Mouse (Mus musculus): ENCODE measurements around the gene Ap1m2.

Gene Ap1m2

GRCm38 (mm10) chr9:21312134-21312533 is at the start of gene Ap1m2:
Gene Ap1m2, minus strand, starts transcription at chr9:21312337.
- peak; percentile 62 for DNase-seq (ENCODE audit: low spot score)

- DNase-seq (ENCODE audit: low spot score): peak; percentile 61
These were observed 45.0 kb upstream of the Ap1m2 start for GRCm38 (mm10) chr9:21356981-21357718.

- no peak for DNase-seq (ENCODE audit: low spot score)
These were observed 42.7 kb upstream of the Ap1m2 start for GRCm38 (mm10) chr9:21354796-21355195.

GRCm38 (mm10) chr9:21353373-21353686 is 41.2 kb upstream of the Ap1m2 start:
- DNase-seq (ENCODE audit: low spot score): no peak

- DNase-seq (ENCODE audit: low spot score): no peak
These were observed 40.6 kb upstream of the Ap1m2 start for GRCm38 (mm10) chr9:21352463-21353372.

- no peak for DNase-seq (ENCODE audit: low spot score)
These were observed 39.7 kb upstream of the Ap1m2 start for GRCm38 (mm10) chr9:21351702-21352377.

GRCm38 (mm10) chr9:21351178-21351577 is 39.0 kb upstream of the Ap1m2 start:
- no peak for DNase-seq (ENCODE audit: low spot score)

GRCm38 (mm10) chr9:21348152-21348551 is 36.0 kb upstream of the Ap1m2 start:
- DNase-seq (ENCODE audit: low spot score): no peak

- no peak for DNase-seq (ENCODE audit: low spot score)
These were observed 34.7 kb upstream of the Ap1m2 start for GRCm38 (mm10) chr9:21346627-21347365.

GRCm38 (mm10) chr9:21340411-21340810 is 28.3 kb upstream of the Ap1m2 start:
- DNase-seq (ENCODE audit: low spot score): no peak

GRCm38 (mm10) chr9:21337652-21338051 is 25.5 kb upstream of the Ap1m2 start:
- peak; percentile 74 for DNase-seq (ENCODE audit: low spot score)

- DNase-seq (ENCODE audit: low spot score): no peak
These were observed 24.4 kb upstream of the Ap1m2 start for GRCm38 (mm10) chr9:21336491-21336890.

GRCm38 (mm10) chr9:21335391-21335790 is 23.3 kb upstream of the Ap1m2 start:
- no peak for DNase-seq (ENCODE audit: low spot score)

GRCm38 (mm10) chr9:21334747-21335146 is 22.6 kb upstream of the Ap1m2 start:
- DNase-seq (ENCODE audit: low spot score): no peak

GRCm38 (mm10) chr9:21333523-21333922 is 21.4 kb upstream of the Ap1m2 start:
- no peak for DNase-seq (ENCODE audit: low spot score)

GRCm38 (mm10) chr9:21332161-21333061 is 20.3 kb upstream of the Ap1m2 start:
- no peak for DNase-seq (ENCODE audit: low spot score)

GRCm38 (mm10) chr9:21331365-21332140 is 19.4 kb upstream of the Ap1m2 start:
- DNase-seq (ENCODE audit: low spot score): no peak

- no peak for DNase-seq (ENCODE audit: low spot score)
These were observed 17.7 kb upstream of the Ap1m2 start for GRCm38 (mm10) chr9:21329699-21330289.

GRCm38 (mm10) chr9:21329041-21329440 is 16.9 kb upstream of the Ap1m2 start:
- no peak for DNase-seq (ENCODE audit: low spot score)

GRCm38 (mm10) chr9:21328041-21328440 is 15.9 kb upstream of the Ap1m2 start:
- no peak for DNase-seq (ENCODE audit: low spot score)

Measured in urinary bladder, postnatal 25 days (tissue).